Mouse (Mus musculus): ENCODE data around the gene Pappa2. TPM values are rescaled to one million over a fixed set of nuclear protein-coding genes. Genes with fewer than 3 reads are reported as not detected.

Pappa2 gene
- total RNA-seq, 2 experiments from 2014 or later: 2.8 to 3.1 TPM

DNA sequence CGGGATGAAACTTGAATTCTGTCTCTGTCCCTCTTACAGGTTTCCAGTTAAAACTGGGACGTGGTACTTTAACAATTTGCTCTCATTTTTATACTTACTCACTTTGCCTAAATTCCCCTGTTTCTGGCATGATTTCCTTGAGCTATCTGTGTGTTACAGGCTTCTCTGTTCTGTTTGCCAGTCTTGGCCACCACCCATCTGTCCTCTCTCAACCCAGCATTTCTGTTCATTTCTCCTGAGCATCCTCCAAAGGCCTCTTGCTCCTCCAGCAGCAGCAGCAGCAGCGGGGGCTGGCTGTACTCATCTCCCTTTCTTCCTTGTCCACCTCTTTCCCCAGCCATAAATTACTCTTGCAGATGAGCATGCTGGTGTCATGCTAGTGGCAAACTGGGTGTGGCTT, 104.8 kb downstream of the Pappa2 start:
- no peak for TF ChIP-seq CTCF (IDR thresholded peaks at IDR 0.05)
- Histone ChIP-seq H3K27ac (no peak overlapping the region), H3K4me3 (no peak overlapping the region)
- intact Hi-C loops (cut with DNase I): no loop called here
- no peak for DNase-seq (ENCODE audit: extremely low spot score in 1 of 2, low spot score in 2 of 2)

DNA sequence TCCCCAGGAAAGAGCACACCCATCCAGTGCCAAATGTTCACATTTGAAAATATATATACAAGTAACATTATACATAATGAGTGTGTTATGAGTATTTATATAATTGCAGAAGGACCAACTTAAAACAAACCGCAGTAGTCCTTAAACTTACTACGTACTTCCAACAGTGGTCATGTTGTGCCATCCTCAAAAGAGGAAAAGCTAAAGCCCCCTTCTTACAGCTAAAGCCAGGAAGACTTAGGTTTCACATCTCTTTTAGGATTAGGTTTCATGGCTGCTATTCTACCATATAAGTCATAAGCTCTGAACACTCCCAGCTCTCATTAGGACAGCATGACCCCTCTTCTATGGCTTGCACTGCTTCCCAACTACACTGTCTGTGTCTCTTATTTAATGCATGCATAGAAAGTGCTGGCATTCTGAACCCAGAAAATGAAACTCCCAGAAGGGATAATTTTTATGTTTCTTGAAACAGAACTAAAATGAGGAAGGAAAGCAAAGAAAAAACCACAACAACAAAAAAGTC, 105.7 kb downstream of the Pappa2 start:
- H3K4me3 ChIP-seq: no peak overlapping the region
- no peak overlapping the region for H3K27ac ChIP-seq
- no peak for DNase-seq (ENCODE audit: extremely low spot score in 1 of 2, low spot score in 2 of 2)
- no peak for TF ChIP-seq CTCF (IDR thresholded peaks at IDR 0.05)
- intact Hi-C loops (cut with DNase I): no loop called here

DNA sequence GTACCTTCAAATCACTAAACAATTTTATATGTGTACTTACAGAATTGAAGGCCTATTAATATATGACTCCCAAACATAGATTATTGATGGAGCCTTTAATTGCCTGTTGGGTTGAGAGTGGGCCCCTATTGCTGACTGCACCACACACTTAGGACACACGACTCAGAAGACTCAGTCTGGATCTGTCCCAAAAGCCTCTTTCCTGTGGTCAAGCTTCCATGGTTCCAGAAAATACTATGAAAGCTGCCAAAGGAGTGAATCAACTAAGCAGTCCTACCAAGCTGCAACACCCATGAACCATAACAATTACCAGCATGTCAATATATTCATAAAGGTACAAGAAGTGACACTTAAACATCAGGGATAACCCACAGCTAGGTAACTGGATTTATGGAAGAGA, 106.7 kb downstream of the Pappa2 start:
- intact Hi-C loops (cut with DNase I): no loop called here

DNA sequence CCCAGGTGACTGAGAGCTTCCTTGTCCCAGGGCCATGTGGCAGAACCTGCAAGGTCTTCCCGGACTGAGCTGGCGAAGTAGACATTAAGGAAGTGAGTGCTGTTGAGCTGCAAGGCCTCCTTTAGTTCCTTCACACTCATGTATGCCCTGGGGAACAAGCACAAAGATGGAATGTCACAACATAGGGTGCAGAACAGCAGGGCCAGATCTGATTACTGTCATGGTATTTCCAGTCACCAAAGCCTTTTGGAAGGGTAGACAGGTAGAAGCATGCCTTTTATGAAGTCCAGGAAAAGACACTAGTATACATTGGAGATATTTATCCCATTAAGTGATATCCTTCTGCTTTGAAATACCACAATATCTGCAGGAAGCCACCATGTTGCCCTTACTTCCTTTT, 108.9 kb downstream of the Pappa2 start:
- TF ChIP-seq CTCF (IDR thresholded peaks at IDR 0.05): no peak
- no peak overlapping the region for H3K4me3 ChIP-seq
- no peak for DNase-seq (ENCODE audit: extremely low spot score in 1 of 2, low spot score in 2 of 2)
- H3K27ac ChIP-seq: no peak overlapping the region
- intact Hi-C loops (cut with DNase I): no loop called here

More for the DNA sequence above, 106.7 kb downstream of the Pappa2 start:
- no peak for DNase-seq (ENCODE audit: extremely low spot score in 1 of 2, low spot score in 2 of 2)
- no peak overlapping the region for H3K27ac ChIP-seq
- TF ChIP-seq CTCF (IDR thresholded peaks at IDR 0.05): no peak
- H3K4me3 ChIP-seq: no peak overlapping the region

DNA sequence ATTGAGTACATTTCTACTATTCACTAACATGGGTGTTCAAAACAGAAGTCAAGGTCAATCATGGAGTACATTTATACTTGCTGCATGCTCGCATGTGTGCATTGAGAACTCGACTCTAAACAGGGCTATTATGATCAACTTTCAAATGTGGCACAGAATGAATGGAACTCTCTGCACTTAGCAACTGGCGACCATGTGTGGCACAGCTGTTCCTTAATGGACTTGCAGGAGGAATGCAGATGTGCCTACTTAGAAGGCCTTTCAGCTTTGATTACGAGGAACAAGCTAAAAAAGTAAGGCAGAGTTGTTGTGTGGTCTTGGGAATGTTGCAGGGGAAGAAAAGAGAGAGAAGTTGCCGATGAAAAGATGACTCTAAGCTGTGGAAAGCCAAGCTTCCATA, 120.1 kb downstream of the Pappa2 start:
- Histone ChIP-seq H3K4me3 (no peak overlapping the region), H3K27ac (no peak overlapping the region)
- intact Hi-C loops (cut with DNase I): no loop called here
- TF ChIP-seq CTCF (IDR thresholded peaks at IDR 0.05): no peak
- DNase-seq (ENCODE audit: extremely low spot score in 1 of 2, low spot score in 2 of 2): no peak

DNA sequence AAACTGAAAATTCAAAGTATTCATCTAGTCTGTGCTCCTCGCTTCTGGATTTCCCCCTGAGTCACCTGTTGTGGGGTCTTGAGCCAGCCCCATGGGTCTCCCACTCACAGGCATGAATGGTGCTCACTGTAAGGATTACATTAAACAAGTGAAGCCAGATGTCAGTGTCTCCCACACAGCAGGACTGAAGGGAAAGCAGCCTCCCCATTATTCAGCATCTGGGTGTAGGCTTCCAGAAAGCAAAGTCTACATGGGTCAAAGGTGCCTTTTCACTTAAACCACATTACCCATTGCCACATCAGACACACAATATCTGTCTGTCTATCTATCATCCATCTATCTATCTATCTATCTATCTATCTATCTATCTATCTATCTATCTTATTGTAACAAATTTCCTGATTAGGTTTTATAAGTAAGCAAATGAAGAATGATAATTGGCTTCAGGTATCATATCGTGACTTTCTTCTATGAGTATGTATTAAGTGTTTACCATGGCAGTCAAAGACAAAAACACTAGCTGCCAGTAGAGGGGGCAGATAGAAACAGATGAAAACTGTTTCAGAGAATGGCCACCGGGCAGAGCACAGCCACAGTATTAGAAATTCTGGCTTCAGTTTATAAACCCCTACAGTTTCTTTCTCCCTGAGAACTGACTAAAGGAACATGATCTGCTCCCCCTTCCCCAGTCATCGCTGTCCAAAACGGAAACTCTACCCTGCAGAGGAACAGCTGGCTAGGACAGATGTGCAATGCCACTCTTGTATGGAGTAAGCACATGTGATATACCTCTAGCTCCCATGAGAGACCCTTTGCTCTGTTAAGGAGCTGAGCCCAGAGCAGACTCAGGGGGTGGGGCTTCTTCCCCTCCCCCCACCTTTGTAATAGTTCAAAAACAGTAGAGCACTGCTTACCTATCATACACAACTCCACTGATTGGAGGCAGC, 126.1 kb downstream of the Pappa2 start:
- no peak for DNase-seq (ENCODE audit: extremely low spot score in 1 of 2, low spot score in 2 of 2)
- H3K27ac ChIP-seq: no peak overlapping the region
- intact Hi-C loops (cut with DNase I): no loop called here
- H3K4me3 ChIP-seq: no peak overlapping the region
- no peak; the same call in 1 of the 2 replicates for TF ChIP-seq CTCF (IDR thresholded peaks at IDR 0.05)

DNA sequence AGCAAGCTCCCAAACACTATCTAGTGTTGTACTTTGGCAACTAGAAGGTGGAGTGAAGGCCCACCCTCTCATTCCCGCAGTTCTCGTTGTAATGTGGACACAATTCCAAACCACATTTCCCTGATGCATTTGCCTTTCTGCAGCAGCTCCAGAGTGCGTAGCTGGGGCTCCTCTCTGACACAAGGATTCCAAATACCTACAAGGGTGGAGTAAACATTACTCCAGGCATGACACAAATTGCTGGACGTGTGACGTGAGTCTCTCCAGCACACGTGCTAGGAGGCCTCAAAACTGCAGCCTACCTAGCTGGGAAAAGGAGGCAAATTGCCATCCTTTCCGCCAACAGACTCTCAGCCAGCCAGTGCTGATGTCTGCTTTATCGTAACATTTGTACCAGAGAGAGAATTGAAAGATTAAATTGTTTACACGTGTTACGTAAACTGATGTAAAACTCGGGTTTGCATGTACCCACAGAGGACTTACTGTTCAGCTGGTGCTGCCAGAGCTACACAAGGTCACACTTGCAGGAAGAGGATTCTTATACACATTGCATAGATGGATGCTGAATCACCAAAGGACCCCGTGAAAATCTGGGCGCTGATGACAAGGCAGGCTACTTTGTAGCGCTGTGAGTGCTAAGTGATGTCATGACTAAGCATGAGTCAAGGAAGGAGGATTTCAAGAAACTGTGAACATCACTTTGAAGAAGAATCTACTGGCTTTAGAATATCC, 127.3 kb downstream of the Pappa2 start:
- no peak for DNase-seq (ENCODE audit: extremely low spot score in 1 of 2, low spot score in 2 of 2)
- intact Hi-C loops (cut with DNase I): no loop called here
- no peak for TF ChIP-seq CTCF (IDR thresholded peaks at IDR 0.05)

DNA sequence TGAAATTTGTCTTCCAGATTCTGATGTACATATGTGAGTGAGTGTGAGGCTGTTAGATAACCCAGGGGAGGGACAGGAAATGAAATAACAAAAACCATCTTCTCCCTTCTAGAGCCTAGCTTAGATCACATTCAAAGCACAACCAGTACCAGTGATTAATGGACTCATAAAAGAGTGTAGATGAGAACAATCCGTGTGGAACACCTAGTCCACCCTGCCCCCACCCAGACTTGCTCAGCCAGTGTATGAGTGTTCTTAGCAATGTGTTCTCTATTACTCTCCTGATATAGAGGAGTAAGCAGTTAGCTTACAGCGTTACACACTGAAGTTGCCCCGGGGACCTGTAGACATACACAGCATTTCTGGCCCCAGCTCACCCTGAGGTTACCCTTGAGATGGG, 129.8 kb downstream of the Pappa2 start:
- H3K27ac ChIP-seq: no peak overlapping the region
- intact Hi-C loops (cut with DNase I): no loop called here
- no peak for TF ChIP-seq CTCF (IDR thresholded peaks at IDR 0.05)
- H3K4me3 ChIP-seq: no peak overlapping the region
- no peak for DNase-seq (ENCODE audit: extremely low spot score in 1 of 2, low spot score in 2 of 2)

More for the DNA sequence above, 127.3 kb downstream of the Pappa2 start:
- Histone ChIP-seq H3K4me3 (no peak overlapping the region), H3K27ac (no peak overlapping the region)

DNA sequence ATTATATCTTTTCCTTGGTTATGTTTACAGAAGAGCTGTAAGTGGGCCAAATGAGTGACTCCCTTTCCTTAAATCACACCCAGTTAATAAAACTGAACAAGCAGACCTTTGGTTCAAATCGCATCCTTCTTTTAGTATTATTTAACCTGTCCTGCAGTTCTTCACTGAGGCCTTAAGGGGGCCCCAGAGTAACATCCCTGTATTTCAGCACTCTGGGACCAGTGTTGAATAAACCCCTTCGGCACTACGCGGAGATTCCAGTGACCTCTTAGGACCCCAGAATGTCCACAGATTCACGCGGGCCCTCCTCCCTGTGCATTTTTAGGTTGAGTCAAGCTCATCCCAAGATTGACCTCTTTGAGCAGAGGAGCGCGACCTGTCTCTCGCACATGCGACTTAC, 135.7 kb downstream of the Pappa2 start:
- TF ChIP-seq CTCF (IDR thresholded peaks at IDR 0.05): peak; percentile 60
- intact Hi-C loops (cut with DNase I): loop anchor here (2.0 to 5.0 kb wide), 2 partner anchors 108 to 290 kb away; no protein-coding TSS in a partner anchor
- Histone ChIP-seq H3K4me3 (no peak overlapping the region), H3K27ac (no peak overlapping the region)
- DNase-seq (ENCODE audit: extremely low spot score in 1 of 2, low spot score in 2 of 2): no peak

DNA sequence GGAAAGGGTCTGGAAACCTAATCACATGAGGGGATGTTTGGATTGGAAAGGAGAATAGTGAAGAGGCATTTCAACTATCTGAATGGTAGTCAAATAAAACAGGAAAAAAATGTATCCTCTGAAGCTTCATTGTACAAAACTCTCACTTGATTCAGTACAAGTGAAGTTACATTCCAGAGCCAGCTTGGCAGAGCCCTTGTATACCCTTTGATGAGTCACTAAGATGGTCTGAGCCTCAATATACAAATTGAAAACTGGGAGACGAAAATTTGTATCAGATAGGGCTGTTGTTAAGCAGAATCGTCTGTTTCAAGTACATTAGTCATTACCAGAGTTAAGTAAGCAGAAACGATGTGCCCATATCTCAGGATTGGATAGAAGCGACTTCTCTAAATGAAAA, 143.1 kb downstream of the Pappa2 start:
- Histone ChIP-seq H3K4me3 (no peak overlapping the region), H3K27ac (no peak overlapping the region)
- intact Hi-C loops (cut with DNase I): no loop called here
- no peak for DNase-seq (ENCODE audit: extremely low spot score in 1 of 2, low spot score in 2 of 2)
- no peak for TF ChIP-seq CTCF (IDR thresholded peaks at IDR 0.05)

DNA sequence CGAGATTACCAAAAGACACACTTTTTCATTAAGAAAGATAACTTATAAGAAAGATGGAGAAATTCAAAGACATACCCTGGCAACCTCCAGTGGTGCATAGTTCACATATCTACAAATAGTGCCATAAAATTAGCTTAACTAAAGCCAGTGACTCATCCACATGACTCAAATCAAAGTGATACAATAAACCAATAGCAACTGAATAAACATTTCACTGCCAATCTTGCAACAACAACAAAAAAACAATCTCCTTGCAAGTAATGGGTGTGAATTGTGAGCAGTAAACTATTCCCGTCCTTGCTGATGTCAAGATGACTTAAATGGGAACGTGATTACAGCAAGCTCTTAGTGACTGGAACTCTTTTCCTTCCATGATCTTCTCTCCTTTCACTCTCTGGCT, 150.1 kb downstream of the Pappa2 start:
- Histone ChIP-seq H3K4me3 (no peak overlapping the region), H3K27ac (no peak overlapping the region)
- DNase-seq (ENCODE audit: extremely low spot score in 1 of 2, low spot score in 2 of 2): no peak
- intact Hi-C loops (cut with DNase I): no loop called here
- TF ChIP-seq CTCF (IDR thresholded peaks at IDR 0.05): no peak

DNA sequence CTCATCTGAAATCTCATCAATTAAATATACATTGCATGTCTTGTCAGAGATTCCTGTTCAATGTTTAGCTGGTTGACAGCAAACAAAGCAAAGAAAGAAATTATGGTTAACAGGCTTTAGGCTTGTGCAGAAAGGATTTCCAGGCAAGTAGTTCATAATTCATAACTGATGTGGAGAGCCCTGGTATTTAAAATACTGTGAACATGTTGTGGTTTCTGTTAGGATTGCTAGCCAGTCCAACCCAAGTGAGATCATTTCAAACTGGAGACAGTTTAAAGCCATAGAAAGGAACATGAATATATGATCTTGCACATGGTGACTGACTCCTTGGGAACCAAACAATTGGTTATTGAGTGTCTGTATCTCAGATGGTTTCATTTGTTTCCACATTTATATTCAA, 152.4 kb downstream of the Pappa2 start:
- no peak for DNase-seq (ENCODE audit: extremely low spot score in 1 of 2, low spot score in 2 of 2)
- intact Hi-C loops (cut with DNase I): no loop called here
- Histone ChIP-seq H3K27ac (no peak overlapping the region), H3K4me3 (no peak overlapping the region)
- no peak for TF ChIP-seq CTCF (IDR thresholded peaks at IDR 0.05)

Measured in left cerebral cortex, adult 2 months (tissue).